Mouse (Mus musculus) brain, embryonic 14.5 days (tissue): ENCODE data around the gene Dab1. TPM values are rescaled to one million over a fixed set of nuclear protein-coding genes. Genes with fewer than 3 reads are reported as not detected.

Source experiments
- DNase-seq: peaks from one replicate; pipeline ENCODE4 v3.0.0-alpha.2; 2011; ENCODE audit warnings: low read depth
- CTCF ChIP-seq: fragments of 200-500 bp; IDR thresholded peaks from 2 replicates; pipeline ENCODE4 v1.5.1; 2012; ENCODE audit warnings: inconsistent platforms, mild to moderate bottlenecking, moderate library complexity, borderline replicate concordance; ENCODE audit not compliant: insufficient read depth, insufficient read length; ENCODE audit errors: extremely low read depth
- POLR2A ChIP-seq: fragments of 200-500 bp; IDR thresholded peaks from 2 replicates; pipeline ENCODE4 v1.6.1; 2012; ENCODE audit warnings: mild to moderate bottlenecking, inconsistent platforms, borderline replicate concordance; ENCODE audit not compliant: poor library complexity, insufficient read depth, insufficient read length, severe bottlenecking; ENCODE audit errors: extremely low read depth
- polyA plus RNA-seq: library from polyadenylated mRNA; depleted of rRNA; stranded (reverse); fragments of >200 nt; gene quantifications from 2 replicates; pipeline ENCODE4 v1.2.3, GENCODE M21; 2012

Dab1 gene
- polyA plus RNA-seq, 1 experiment = 54.9 TPM

GRCm38 (mm10) chr4:103781398-103781797 lies 162.2 kb downstream of the Dab1 start:
- TF ChIP-seq POLR2A (no peak), CTCF (no peak)
- peak; percentile 77 for DNase-seq

- TF ChIP-seq POLR2A (no peak), CTCF (no peak)
- peak; percentile 65 for DNase-seq
These were observed 164.5 kb downstream of the Dab1 start for GRCm38 (mm10) chr4:103783561-103784247.

- peak; percentile 66 for DNase-seq
- TF ChIP-seq POLR2A (no peak), CTCF (peak; percentile 11; the same call in 1 of the 2 replicates)
These were observed 174.6 kb downstream of the Dab1 start for GRCm38 (mm10) chr4:103793589-103794312.

GRCm38 (mm10) chr4:103796416-103796815 lies 177.3 kb downstream of the Dab1 start:
- peak; percentile 76 for DNase-seq
- TF ChIP-seq CTCF (no peak), POLR2A (no peak)

GRCm38 (mm10) chr4:103802439-103802838 lies 183.3 kb downstream of the Dab1 start:
- TF ChIP-seq POLR2A (no peak), CTCF (no peak)
- DNase-seq = no peak

GRCm38 (mm10) chr4:103804461-103804860 lies 185.3 kb downstream of the Dab1 start:
- peak; percentile 68 for DNase-seq
- TF ChIP-seq CTCF = no peak
- no peak for TF ChIP-seq POLR2A

- TF ChIP-seq CTCF = no peak
- no peak for TF ChIP-seq POLR2A
- DNase-seq = peak; percentile 76
These were observed 203.5 kb downstream of the Dab1 start for GRCm38 (mm10) chr4:103822669-103823068.

- no peak for TF ChIP-seq CTCF
- no peak for TF ChIP-seq POLR2A
- DNase-seq = peak; percentile 72
These were observed 219.2 kb downstream of the Dab1 start for GRCm38 (mm10) chr4:103838377-103838776.

- TF ChIP-seq CTCF (no peak), POLR2A (no peak)
- peak; percentile 67 for DNase-seq
These were observed 220.4 kb downstream of the Dab1 start for GRCm38 (mm10) chr4:103839541-103839940.

- TF ChIP-seq CTCF (no peak), POLR2A (no peak)
These were observed 222.0 kb downstream of the Dab1 start for GRCm38 (mm10) chr4:103841126-103841525.

GRCm38 (mm10) chr4:103844635-103845034 lies 225.5 kb downstream of the Dab1 start:
- DNase-seq = no peak
- TF ChIP-seq POLR2A = no peak
- no peak for TF ChIP-seq CTCF

More at GRCm38 (mm10) chr4:103841126-103841525, 222.0 kb downstream of the Dab1 start:
- peak; percentile 56 for DNase-seq
